Mouse (Mus musculus) liver, embryonic 12.5 days (tissue): ENCODE measurements around the gene Smarcd3. TPM values are rescaled to one million over a fixed set of nuclear protein-coding genes. Genes with fewer than 3 reads are reported as not detected.
A peak's percentile ranks its signal among the peaks of the same experiment; 100 is the strongest.

Experiments
- microRNA counts: library from miRNA; unstranded; fragments of <30 nt; microRNA quantifications from one replicate; lab custom pipeline; 2017
- microRNA-seq: library from miRNA; unstranded; fragments of <30 nt; microRNA quantifications from one replicate; pipeline ENCODE4, GENCODE M21; 2017
- polyA plus RNA-seq: library from polyadenylated mRNA; unstranded; fragments of >200 nt; fragmentation: Nextera tagmentation; extraction: Ambion mirVana; gene quantifications from 2 replicates; pipeline ENCODE4 v1.2.1, GENCODE M21; 2016

The Smarcd3 gene
- polyA plus RNA-seq, 1 experiment from 2014 or later = 5.8 TPM

MicroRNAs within 50 kb of the gene (microRNA counts, 519-probe panel; counts per million panel counts)
- microRNA mmu-miR-671-3p (lab: Ali Mortazavi, UCI) (582 counts per million, percentile 70 among the panel's probes with 10 or more counts), microRNA mmu-miR-671-5p (lab: Ali Mortazavi, UCI) (582 counts per million, percentile 70 among the panel's probes with 10 or more counts)

Small RNAs within 50 kb of the gene (microRNA-seq; reads per million reads assigned to microRNA genes)
- 588 reads per million, percentile 70 among the genes with 10 or more reads in this experiment for gene Mir671

Other genes starting within 250 kb of the Smarcd3 start
- 0.47 and 0.93 TPM in 2 replicates for gene Atg9b, start 232.3 kb downstream of the Smarcd3 start, polyA plus RNA-seq
- 32.6 and 34.1 TPM in 2 replicates for gene Abcb8, start 230.7 kb downstream of the Smarcd3 start, polyA plus RNA-seq
- not detected in 2 replicates for gene Asic3, start 211.0 kb downstream of the Smarcd3 start, polyA plus RNA-seq
- 13.0 and 14.1 TPM in 2 replicates for gene Cdk5, start 200.9 kb downstream of the Smarcd3 start, polyA plus RNA-seq
- 16.2 and 16.6 TPM in 2 replicates for gene Slc4a2, start 200.6 kb downstream of the Smarcd3 start, polyA plus RNA-seq
- gene Fastk, start 179.1 kb downstream of the Smarcd3 start, polyA plus RNA-seq = 72.4 and 78.0 TPM in 2 replicates
- gene Tmub1, start 176.6 kb downstream of the Smarcd3 start, polyA plus RNA-seq = 6.7 and 7.2 TPM in 2 replicates
- 25.5 and 26.5 TPM in 2 replicates for gene Agap3, start 172.2 kb downstream of the Smarcd3 start, polyA plus RNA-seq
- not detected in 2 replicates for gene Gbx1, start 97.2 kb downstream of the Smarcd3 start, polyA plus RNA-seq
- gene Asb10, start 83.4 kb downstream of the Smarcd3 start, polyA plus RNA-seq = 0.11 TPM in 1 of 2 replicates, not detected in the other
- gene 4931409K22Rik, start 67.6 kb downstream of the Smarcd3 start, polyA plus RNA-seq = 0.05 TPM in 1 of 2 replicates, not detected in the other
- gene Abcf2, start 46.9 kb downstream of the Smarcd3 start, polyA plus RNA-seq = 93.7 and 95.9 TPM in 2 replicates
- gene Chpf2, start 37.7 kb downstream of the Smarcd3 start, polyA plus RNA-seq = 16.6 and 17.6 TPM in 2 replicates
- 16.9 and 17.5 TPM in 2 replicates for gene Nub1, start 61.1 kb upstream of the Smarcd3 start, polyA plus RNA-seq
- 3.5 and 3.9 TPM in 2 replicates for gene Wdr86, start 106.3 kb upstream of the Smarcd3 start, polyA plus RNA-seq
- gene Crygn, start 133.6 kb upstream of the Smarcd3 start, polyA plus RNA-seq = 0.71 TPM in 1 of 2 replicates, not detected in the other
- 110 and 113 TPM in 2 replicates for gene Rheb, start 218.2 kb upstream of the Smarcd3 start, polyA plus RNA-seq